Mouse (Mus musculus) heart, embryonic 13.5 days (tissue): Measurements from ENCODE around the gene Mageb3. TPM values are rescaled to one million over a fixed set of nuclear protein-coding genes. Genes with fewer than 3 reads are reported as not detected.

Source experiments
- polyA plus RNA-seq: library from polyadenylated mRNA; unstranded; fragments of >200 nt; fragmentation: Nextera tagmentation; extraction: Ambion mirVana; gene quantifications from 2 replicates; pipeline ENCODE4 v1.2.1, GENCODE M21; 2015

Mageb3 gene
- polyA plus RNA-seq, 1 experiment from 2014 or later: 0.09 TPM

Other genes with a start within 250 kb of the Mageb3 start
- gene Frmd5, start 149.0 kb downstream of the Mageb3 start, polyA plus RNA-seq: 21.6 and 25.2 TPM in 2 replicates
- gene Casc4, start 89.1 kb downstream of the Mageb3 start, polyA plus RNA-seq: 12.8 and 13.1 TPM in 2 replicates
- 32.7 and 33.7 TPM in 2 replicates for gene Ctdspl2, start 91 bp downstream of the Mageb3 start, polyA plus RNA-seq
- 10.2 and 11.4 TPM in 2 replicates for gene Eif3j1, start 72.5 kb upstream of the Mageb3 start, polyA plus RNA-seq
- gene Spg11, start 162.3 kb upstream of the Mageb3 start, polyA plus RNA-seq: 4.7 and 4.9 TPM in 2 replicates
- gene B2m, start 191.6 kb upstream of the Mageb3 start, polyA plus RNA-seq: 268 and 284 TPM in 2 replicates
- gene Trim69, start 204.6 kb upstream of the Mageb3 start, polyA plus RNA-seq: 0.14 TPM in 1 of 2 replicates, not detected in the other
- not detected in 2 replicates for gene Patl2, start 230.1 kb upstream of the Mageb3 start, polyA plus RNA-seq
- gene Terb2, start 230.2 kb upstream of the Mageb3 start, polyA plus RNA-seq: not detected in 2 replicates